Mouse (Mus musculus) brain, adult 10 weeks (tissue): Measurements from ENCODE around the gene Mdfi. TPM values are rescaled to one million over a fixed set of nuclear protein-coding genes. Genes with fewer than 3 reads are reported as not detected.

Source experiments
- polyA plus RNA-seq: library from polyadenylated mRNA; stranded (reverse); fragments of 350-450 nt; fragmentation: Illumina TruSeq; extraction: RNeasy Lipid Tissue Mini Kit (QIAGEN cat#74804); gene quantifications from one replicate; pipeline ENCODE4 v1.2.3, GENCODE M21; 2015; ENCODE audit warnings: low read depth, low replicate concordance

Mdfi gene
- polyA plus RNA-seq = 1.1 TPM

GRCm38 (mm10) chr17:47834482-47834767 lies at the start of gene Mdfi:
Gene Mdfi, minus strand, starts transcription at chr17:47834691.

Other genes with a start within 250 kb of the Mdfi start
- gene Bysl, start 223.2 kb downstream of the Mdfi start, polyA plus RNA-seq = 16.8 TPM
- gene Med20, start 223.1 kb downstream of the Mdfi start, polyA plus RNA-seq = 24.9 TPM
- 3.6 TPM for gene Gm20517, start 223.1 kb downstream of the Mdfi start, polyA plus RNA-seq
- gene Usp49, start 204.0 kb downstream of the Mdfi start, polyA plus RNA-seq = 6.8 TPM
- gene Tomm6, start 146.3 kb downstream of the Mdfi start, polyA plus RNA-seq = 192 TPM
- gene Frs3, start 145.7 kb downstream of the Mdfi start, polyA plus RNA-seq = 27.7 TPM
- gene Gm21981, start 140.2 kb downstream of the Mdfi start, polyA plus RNA-seq = 6.6 TPM
- gene Prickle4, start 140.0 kb downstream of the Mdfi start, polyA plus RNA-seq = 0.86 TPM
- gene Pgc, start 107.8 kb downstream of the Mdfi start, polyA plus RNA-seq = not detected
- gene Tfeb, start 97.7 kb downstream of the Mdfi start, polyA plus RNA-seq = 11.9 TPM
- 26.5 TPM for gene Foxp4, start 90.0 kb upstream of the Mdfi start, polyA plus RNA-seq
- gene 1700122O11Rik, start 203.6 kb upstream of the Mdfi start, polyA plus RNA-seq = not detected